Mouse (Mus musculus) hindbrain, postnatal 0 days (tissue): Measurements from ENCODE around the gene Ptgir. TPM values are rescaled to one million over a fixed set of nuclear protein-coding genes. Genes with fewer than 3 reads are reported as not detected.
"Not testable (repeated sequence)": the region's sequence is repeated elsewhere in the genome, so short reads cannot be mapped to it uniquely, and the experiment has no call there.

Experiments used
- ATAC-seq: fragments of 200-750 bp; cut with Nextera tagmentation; 2 replicates; pipeline ENCODE4 v1.8.0; 2017; ENCODE audit warnings: mild to moderate bottlenecking, moderate TSS enrichment, moderate library complexity
- DNase-seq: peaks from one replicate; pipeline ENCODE4 v3.0.0-alpha.2; 2015; ENCODE audit warnings: low spot score
- H3K27ac ChIP-seq: fragments of 300-500 bp; sonication (generic); 2 replicates; pipeline ENCODE4 v1.5.1; 2014; ENCODE audit warnings: mild to moderate bottlenecking
- H3K27me3 ChIP-seq: fragments of 300-500 bp; sonication (generic); 2 replicates; pipeline ENCODE4 v1.6.1; 2014; ENCODE audit warnings: low read length, mixed read lengths; ENCODE audit not compliant: insufficient read depth
- H3K36me3 ChIP-seq: fragments of 300-500 bp; sonication (generic); 2 replicates; pipeline ENCODE4 v1.6.1; 2014; ENCODE audit warnings: low read length, mixed read lengths; ENCODE audit not compliant: insufficient read depth
- H3K4me1 ChIP-seq: fragments of 300-500 bp; sonication (generic); 2 replicates; pipeline ENCODE4 v1.6.1; 2014; ENCODE audit warnings: antibody characterized with exemption, low read length, mixed read lengths; ENCODE audit not compliant: insufficient read depth
- H3K4me2 ChIP-seq: fragments of 300-500 bp; sonication (generic); 2 replicates; pipeline ENCODE4 v1.6.1; 2014; ENCODE audit warnings: low read depth, mild to moderate bottlenecking, low read length, moderate library complexity, mixed read lengths
- H3K4me3 ChIP-seq: fragments of 300-500 bp; sonication (generic); 2 replicates; pipeline ENCODE4 v1.5.1; 2014; ENCODE audit warnings: low read length
- H3K9ac ChIP-seq: fragments of 300-500 bp; sonication (generic); replicated peaks from 2 replicates; pipeline ENCODE4 v1.6.1; 2014; ENCODE audit warnings: mild to moderate bottlenecking, low read length, moderate library complexity, mixed read lengths
- H3K9me3 ChIP-seq: fragments of 300-500 bp; sonication (generic); 2 replicates; pipeline ENCODE4 v1.6.1; 2016; ENCODE audit warnings: low read length, mixed read lengths
- CTCF ChIP-seq: IDR thresholded peaks from 2 replicates; pipeline ENCODE4 v1.5.1; 2016; ENCODE audit warnings: antibody characterized with exemption, control low read depth, low read depth
- WGBS: fragments of 180-500 bp; shearing (Covaris S2); extraction: QIAGEN DNeasy Blood & Tissue Kit; methylation state at CpG from one replicate; pipeline ENCODE4 v1.1.7; 2014; 5-methylcytosine and 5-hydroxymethylcytosine counted together
- polyA plus RNA-seq: library from polyadenylated mRNA; unstranded; fragments of >200 nt; fragmentation: Nextera tagmentation; extraction: Ambion mirVana; gene quantifications from 2 replicates; pipeline ENCODE4 v1.2.1, GENCODE M21; 2015
- total RNA-seq: library from RNA; depleted of rRNA; stranded (reverse); fragments of >200 nt; gene quantifications from 2 replicates; pipeline ENCODE4 v1.2.3, GENCODE M21; 2014

The Ptgir gene
- total and polyA plus RNA-seq, 2 experiments from 2014 or later = 0.05 to 0.21 TPM

DNA sequence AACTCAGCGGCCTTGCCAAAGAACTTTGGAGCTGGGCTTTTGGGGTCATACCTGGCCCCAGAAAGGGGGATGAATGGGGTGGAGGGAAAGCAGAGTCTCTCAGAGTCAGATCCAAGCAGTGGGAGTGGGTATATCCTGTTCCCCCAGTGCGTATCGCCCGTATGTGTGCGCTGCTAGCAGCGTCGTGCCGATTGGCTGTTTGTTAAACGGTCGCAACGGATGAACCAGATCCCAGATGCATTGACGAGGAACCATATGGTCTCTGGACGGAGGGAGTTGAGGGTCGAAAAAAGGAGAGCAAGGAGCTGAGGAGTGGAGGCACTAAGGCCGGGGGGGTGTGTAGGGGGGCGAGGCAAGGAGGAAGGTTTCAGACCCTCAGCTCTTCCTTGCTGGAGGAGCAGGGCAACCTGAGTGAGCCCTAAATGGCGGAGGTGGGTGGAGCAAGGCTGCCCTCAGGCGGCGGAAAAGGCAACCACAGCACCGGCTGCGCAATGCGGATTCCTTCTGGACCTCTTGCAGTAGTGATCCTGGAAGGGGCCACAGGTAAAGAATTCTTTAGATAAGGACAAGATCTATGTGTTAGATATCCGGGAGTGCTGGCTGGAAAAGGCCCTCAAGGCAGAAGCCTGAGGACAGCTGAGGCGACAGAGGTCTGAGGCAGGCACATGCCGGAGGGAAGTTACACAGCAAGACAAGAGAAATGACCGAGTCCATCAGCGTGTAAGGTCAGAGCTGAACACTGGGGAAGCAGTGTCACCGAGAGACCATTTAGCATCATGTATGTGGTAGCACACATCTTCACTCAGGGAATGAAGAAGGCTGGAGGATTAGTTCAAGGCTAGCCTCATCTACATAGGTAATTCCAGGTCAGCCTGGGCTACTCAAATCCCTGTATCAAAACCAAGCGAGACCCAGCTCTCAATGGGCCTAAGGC, 43.9 kb downstream of the Ptgir start:
- DNase-seq = peak; percentile 91
- H3K4me1 ChIP-seq = peaks cover 27% of the 10 kb centered on the region
- peak; percentile 96 for TF ChIP-seq CTCF

DNA sequence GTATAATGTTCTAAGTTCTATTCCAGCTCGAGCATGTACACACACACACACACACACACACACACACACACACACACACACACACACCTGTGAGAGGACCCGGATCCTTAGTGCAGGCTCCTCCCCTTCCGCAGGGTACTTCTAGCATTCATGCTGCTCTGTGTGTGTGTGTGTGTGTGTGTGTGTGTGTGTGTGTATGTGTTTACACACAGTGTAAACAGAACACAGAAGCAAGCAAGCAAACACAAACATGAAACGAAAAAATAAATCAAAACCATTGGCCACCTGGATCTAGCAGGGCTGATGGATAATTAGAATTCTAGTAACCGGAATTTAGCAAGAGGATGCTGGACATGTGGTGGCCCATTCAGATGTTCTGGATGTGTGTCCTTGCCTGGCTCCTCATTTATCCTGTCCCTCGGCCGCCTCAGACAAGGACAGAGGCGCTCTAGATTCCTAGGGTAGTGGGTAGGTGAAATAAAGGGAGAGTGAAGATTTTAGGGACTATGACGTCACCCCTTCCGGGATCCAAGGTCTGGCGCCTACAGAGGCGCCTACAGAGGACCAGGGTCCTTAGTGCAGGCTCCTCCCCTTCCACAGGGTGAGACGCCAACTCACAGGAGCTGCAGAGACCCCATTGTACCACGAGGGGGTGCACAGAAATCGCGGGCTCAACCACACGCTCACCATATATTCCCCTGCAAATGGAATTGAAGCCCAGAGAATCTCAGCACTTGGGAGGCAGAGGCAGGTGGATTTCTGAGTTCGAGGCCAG, 44.8 kb downstream of the Ptgir start:
- WGBS = 27% methylated on average over 18 of the region's 18 CpGs
- peak overlapping the region; percentile 68 for H3K27ac ChIP-seq
- ATAC-seq (peak; percentile 68), DNase-seq (peak; percentile 92)
- H3K9ac ChIP-seq = no peak overlapping the region
- peaks cover 22% of the 10 kb centered on the region for H3K4me1 ChIP-seq
- 0 out of 2 replicates have a peak overlapping the region, but pooled peaks have one; percentile 10 for H3K4me2 ChIP-seq
- peak; percentile 86 for TF ChIP-seq CTCF
- no peak overlapping the region for H3K4me3 ChIP-seq
- H3K27me3 ChIP-seq = no peaks in the 10 kb centered on the region
- H3K9me3 ChIP-seq = no peaks in the 10 kb centered on the region
- H3K36me3 ChIP-seq = no peaks in the 10 kb centered on the region

More for the DNA sequence above, 43.9 kb downstream of the Ptgir start:
- H3K4me3 ChIP-seq = peak overlapping the region; percentile 20; the same call in 1 of the 2 replicates
- H3K27ac ChIP-seq = peak overlapping the region; percentile 68
- WGBS = 11% methylated on average over 28 of the region's 29 CpGs
- peak; percentile 59 for ATAC-seq
- peak overlapping the region; percentile 96 for H3K4me2 ChIP-seq
- no peaks in the 10 kb centered on the region for H3K9me3 ChIP-seq
- H3K9ac ChIP-seq = peak overlapping the region; percentile 45
- H3K27me3 ChIP-seq = no peaks in the 10 kb centered on the region
- no peaks in the 10 kb centered on the region for H3K36me3 ChIP-seq

DNA sequence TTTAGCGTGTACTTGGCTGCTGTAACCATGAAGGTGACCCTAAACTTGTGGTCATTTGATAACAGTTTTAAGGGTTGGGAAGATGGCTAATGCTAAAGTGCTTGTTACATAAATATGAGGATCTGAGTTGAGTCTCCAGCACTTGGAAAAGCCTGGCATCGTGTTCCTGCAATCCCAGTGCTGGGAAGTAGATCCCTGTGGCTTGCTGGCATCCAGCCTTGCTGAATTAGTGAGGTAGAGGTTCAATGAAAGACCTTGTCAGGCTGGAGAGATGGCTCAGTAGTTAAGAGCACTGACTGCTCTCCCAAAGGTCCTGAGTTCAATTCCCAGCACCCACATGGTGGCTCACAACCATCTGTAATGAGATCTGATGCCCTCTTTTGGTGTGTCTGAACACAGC, 47.5 kb downstream of the Ptgir start:
- ATAC-seq, H3K27me3 ChIP-seq, H3K4me2 ChIP-seq, H3K4me3 ChIP-seq, H3K27ac ChIP-seq, DNase-seq, H3K36me3 ChIP-seq, H3K9ac ChIP-seq, H3K9me3 ChIP-seq: not testable (repeated sequence)
- 50% methylated on average over 2 of the region's 2 CpGs for WGBS
- H3K4me1 ChIP-seq = peaks cover 19% of the 10 kb centered on the region

DNA sequence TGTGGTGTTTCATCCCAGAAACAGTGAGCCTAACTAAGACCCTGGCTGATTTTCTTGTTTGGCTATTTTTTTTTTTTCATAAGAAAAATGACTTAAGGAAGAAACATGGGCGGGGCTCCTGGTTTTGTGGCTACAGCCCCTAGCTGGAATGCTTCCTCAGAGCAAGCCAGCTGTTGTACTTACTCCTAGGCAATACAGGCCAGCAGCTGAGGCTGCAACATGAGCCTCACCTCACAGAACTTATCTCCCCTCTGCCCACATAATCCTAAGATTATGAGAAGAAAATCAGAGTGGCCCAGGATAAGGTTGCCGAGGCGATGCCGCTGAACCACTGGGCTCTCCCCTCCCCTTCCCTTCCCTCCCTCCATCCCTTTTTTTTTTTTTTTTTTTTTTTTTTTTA, 49.4 kb downstream of the Ptgir start:
- no peak for TF ChIP-seq CTCF
- no peak for ATAC-seq

DNA sequence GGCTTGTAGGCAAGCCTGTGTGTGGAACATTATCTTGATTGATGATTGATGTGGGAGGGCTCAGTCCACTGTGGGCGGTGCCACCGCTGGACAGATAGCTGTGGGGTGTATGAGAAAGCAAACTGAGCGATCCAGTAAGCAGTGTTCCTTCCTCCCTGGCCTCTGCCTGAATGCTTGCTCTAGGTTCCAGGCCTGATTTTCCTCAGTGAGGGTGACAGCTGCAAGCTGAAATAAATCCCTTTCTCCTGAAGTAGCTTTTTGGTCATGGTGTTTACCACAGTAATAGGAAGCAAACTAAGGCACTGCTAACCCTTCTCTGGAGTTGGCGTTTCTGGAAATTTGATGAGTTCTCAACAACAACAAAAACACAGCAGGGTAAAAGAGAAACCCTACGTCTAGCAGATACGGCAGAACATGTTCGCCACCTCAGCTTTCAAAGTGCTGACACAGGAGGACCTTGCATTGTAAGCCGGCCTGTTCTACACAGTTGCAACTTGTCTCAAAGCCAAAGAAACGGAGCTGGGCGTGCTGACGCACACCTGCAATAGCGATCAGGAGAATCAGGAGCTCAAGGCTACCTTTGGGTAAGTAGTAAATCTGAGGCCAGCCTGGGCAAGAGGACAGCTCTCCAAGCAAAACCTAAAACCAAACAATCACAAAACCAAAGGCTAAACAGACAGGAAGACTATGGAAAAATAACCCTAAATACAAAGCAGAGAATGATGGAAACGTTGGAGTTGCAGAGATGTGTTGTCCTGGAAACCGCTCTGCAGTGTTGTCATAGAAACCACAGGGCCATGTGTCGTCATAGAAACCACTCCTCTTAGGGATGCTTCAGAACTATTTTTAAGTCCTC, 50.3 kb downstream of the Ptgir start:
- 19% methylated on average over 15 of the region's 15 CpGs for WGBS
- DNase-seq = peak; percentile 82
- no peak overlapping the region for H3K9ac ChIP-seq
- H3K27ac ChIP-seq = peak overlapping the region; percentile 77
- peak; percentile 52; the same call in 1 of the 2 replicates for ATAC-seq
- TF ChIP-seq CTCF = no peak
- peaks cover 22% of the 10 kb centered on the region for H3K4me1 ChIP-seq
- H3K9me3 ChIP-seq = no peaks in the 10 kb centered on the region
- H3K4me2 ChIP-seq = no peak overlapping the region; the same call in 1 of the 2 replicates
- no peaks in the 10 kb centered on the region for H3K36me3 ChIP-seq
- H3K4me3 ChIP-seq = no peak overlapping the region
- no peaks in the 10 kb centered on the region for H3K27me3 ChIP-seq

More for the DNA sequence above, 49.4 kb downstream of the Ptgir start:
- no peak overlapping the region for H3K4me2 ChIP-seq
- H3K27ac ChIP-seq = no peak overlapping the region; the same call in 1 of the 2 replicates
- no peaks in the 10 kb centered on the region for H3K27me3 ChIP-seq
- 83% methylated on average over 4 of the region's 4 CpGs for WGBS
- no peak for DNase-seq
- no peaks in the 10 kb centered on the region for H3K36me3 ChIP-seq
- H3K4me1 ChIP-seq = peaks cover 18% of the 10 kb centered on the region
- H3K9me3 ChIP-seq = no peaks in the 10 kb centered on the region
- H3K9ac ChIP-seq = no peak overlapping the region
- no peak overlapping the region for H3K4me3 ChIP-seq
